Mouse (Mus musculus) thymus, adult 2 months (tissue): ENCODE results near the gene Samd4b.

Source experiments
- CTCF ChIP-seq: fragments of 200-500 bp; IDR thresholded peaks from 2 replicates; pipeline ENCODE4 v1.5.1; 2012; ENCODE audit warnings: mild to moderate bottlenecking, control low read depth, low read length, moderate library complexity, borderline replicate concordance; ENCODE audit not compliant: control insufficient read depth, poor library complexity, insufficient read depth; ENCODE audit errors: extremely low read depth
- POLR2A ChIP-seq: fragments of 200-500 bp; IDR thresholded peaks from 2 replicates; pipeline ENCODE4 v1.6.1; 2012; ENCODE audit warnings: mild to moderate bottlenecking, low read length, control low read depth, moderate library complexity; ENCODE audit not compliant: control insufficient read depth, poor library complexity, insufficient read depth; ENCODE audit errors: extremely low read depth

GRCm38 (mm10) chr7:28373891-28374495, 224.0 kb downstream of the Samd4b start:
- TF ChIP-seq CTCF = no peak
- TF ChIP-seq POLR2A = no peak
